ENCODE assay signal across 36 mouse cellular contexts in genomic region chr9:15095206-15095605, GRCm38 (mm10). TPM values are rescaled to one million over a fixed set of nuclear protein-coding genes. Genes with fewer than 3 reads are reported as not detected.
DNase-seq lines count a peak whose midpoint lies in the region; ATAC-seq and TF ChIP-seq lines count a peak whose summit lies in the region.
"Had no signal": no experiment of that assay in that cellular context is flagged by ENCODE, and none has a peak within 500 bp of the region (broad histone marks: within the 10 kb centered on the region; RNA-seq: fewer than 3 reads in every experiment).

No protein-coding gene starts in this region.

- peak; percentile 41 for DNase-seq in MEL (ENCODE audit: low read depth, low spot score)
- DNase-seq in yolk sac, embryonic 10.5 days (ENCODE audit: low spot score): no peak
- DNase-seq in kidney, postnatal 36 days: no peak
- DNase-seq in left cerebral cortex, postnatal 10 days (ENCODE audit: extremely low spot score in 1 of 2, low spot score in 2 of 2): no peak
- DNase-seq: adrenal gland, postnatal 10 days; cerebellum, adult 8-10 months; cerebellum, postnatal 25 days; forebrain, postnatal 0 days; gastrocnemius, postnatal 14 days; heart, adult 11 months; heart, postnatal 36 days; kidney, adult 8-10 months; layer of hippocampus, adult 9-11 months; liver, postnatal 0 days; retina, postnatal 1 day; right cerebral cortex, postnatal 14 days; thymus, adult 18-20 months; thymus, postnatal 25 days had no signal

- no peak for TF ChIP-seq CTCF in MEL (IDR thresholded peaks at IDR 0.05 in 2 of 3, conservative IDR thresholded peaks at IDR 0.05 in 1 of 3; ENCODE audit: control insufficient read depth in 1 of 3, insufficient read depth in 1 of 3, low read depth in 2 of 3, low read length in 3 of 3, poor library complexity in 1 of 3, severe bottlenecking in 1 of 3)

- intact Hi-C loops in left cerebral cortex, postnatal 10 days (cut with DNase I): no loop called here

- no peaks in the 10 kb centered on the region for H3K36me3 ChIP-seq in megakaryocyte, embryonic 14.5 days (replicated peaks; ENCODE audit: low read length)
- H3K36me3 ChIP-seq in MEL (ENCODE audit: control insufficient read depth in 1 of 2, insufficient read depth in 2 of 2, low read length in 2 of 2): no peaks in the 10 kb centered on the region
- H3K36me3 ChIP-seq: embryonic facial prominence, embryonic 10.5 days; embryonic facial prominence, embryonic 15.5 days; forebrain, embryonic 12.5 days; hindbrain, embryonic 12.5 days; liver, embryonic 12.5 days; midbrain, embryonic 12.5 days; neural tube, embryonic 15.5 days had no signal

- peak overlapping the region; percentile 62 for H3K4me3 ChIP-seq in megakaryocyte, embryonic 14.5 days (replicated peaks)
- H3K4me3 ChIP-seq in MEL (ENCODE audit: control insufficient read depth in 1 of 2, insufficient read depth in 1 of 2, low read depth in 2 of 2, low read length in 2 of 2): peak overlapping the region; percentile 50 to 70
- H3K4me3 ChIP-seq: embryonic facial prominence, embryonic 10.5 days; embryonic facial prominence, embryonic 15.5 days; forebrain, embryonic 12.5 days; hindbrain, embryonic 12.5 days; liver, embryonic 12.5 days; midbrain, embryonic 12.5 days; neural tube, embryonic 15.5 days had no signal

- ATAC-seq in megakaryocyte, adult 5-6 weeks (ENCODE audit: poor library complexity, severe bottlenecking): no peak
- peak; percentile 45 for ATAC-seq in megakaryocyte progenitor cell, adult 5-6 weeks (replicated peaks; ENCODE audit: poor library complexity)
- ATAC-seq: forebrain, postnatal 0 days; hindbrain, postnatal 0 days; intestine, embryonic 16.5 days; liver, embryonic 12.5 days; liver, postnatal 0 days; lung, postnatal 0 days had no signal

- no peaks in the 10 kb centered on the region for H3K9me3 ChIP-seq in megakaryocyte, embryonic 14.5 days
- H3K9me3 ChIP-seq in MEL (replicated peaks; ENCODE audit: insufficient read depth, low read length): no peaks in the 10 kb centered on the region
- H3K9me3 ChIP-seq: embryonic facial prominence, embryonic 10.5 days; embryonic facial prominence, embryonic 15.5 days; forebrain, embryonic 12.5 days; hindbrain, embryonic 12.5 days; liver, embryonic 12.5 days; midbrain, embryonic 12.5 days; neural tube, embryonic 15.5 days had no signal

- 0 out of 4 replicates have a peak, but pooled peaks have one; percentile 15 to 42 for TF ChIP-seq EP300 in MEL (IDR thresholded peaks at IDR 0.05; ENCODE audit: low read depth in 1 of 2, low read length in 2 of 2)

- H3K27me3 ChIP-seq in megakaryocyte, embryonic 14.5 days (replicated peaks): peaks cover 12% of the 10 kb centered on the region
- H3K27me3 ChIP-seq in MEL (ENCODE audit: control insufficient read depth in 1 of 2, insufficient read depth in 2 of 2, low read length in 2 of 2): peaks cover 2 to 5% of the 10 kb centered on the region in 2 experiments; a peak in 3 of 4 replicates
- H3K27me3 ChIP-seq: embryonic facial prominence, embryonic 15.5 days; hindbrain, embryonic 12.5 days; midbrain, embryonic 12.5 days; neural tube, embryonic 15.5 days had no signal

- H3K4me1 ChIP-seq in megakaryocyte, embryonic 14.5 days: peaks cover 20% of the 10 kb centered on the region
- peaks cover 0 to 8% of the 10 kb centered on the region in 2 experiments; a peak in 3 of 4 replicates for H3K4me1 ChIP-seq in MEL (ENCODE audit: control insufficient read depth in 1 of 2, insufficient read depth in 2 of 2, low read length in 2 of 2)
- H3K4me1 ChIP-seq: embryonic facial prominence, embryonic 10.5 days; embryonic facial prominence, embryonic 15.5 days; forebrain, embryonic 12.5 days; hindbrain, embryonic 12.5 days; midbrain, embryonic 12.5 days; neural tube, embryonic 15.5 days had no signal

- TF ChIP-seq POLR2A in MEL (IDR thresholded peaks at IDR 0.05; ENCODE audit: control insufficient read depth in 1 of 2, insufficient read depth in 1 of 2, low read depth in 1 of 2, low read length in 2 of 2, poor library complexity in 1 of 2): no peak

- H3K27ac ChIP-seq in MEL (ENCODE audit: control insufficient read depth, low read depth, low read length): no peak overlapping the region
- H3K27ac ChIP-seq: embryonic facial prominence, embryonic 10.5 days; embryonic facial prominence, embryonic 15.5 days; forebrain, embryonic 12.5 days; hindbrain, embryonic 12.5 days; hindbrain, postnatal 0 days; kidney, postnatal 0 days; liver, embryonic 12.5 days; macrophage; midbrain, embryonic 12.5 days; neural tube, embryonic 15.5 days had no signal

- no peaks in the 10 kb centered on the region for H3K79me2 ChIP-seq in MEL (ENCODE audit: control insufficient read depth, insufficient read depth, low read length, poor library complexity)

- peak overlapping the region; percentile 5 for H3K9ac ChIP-seq in MEL (ENCODE audit: control insufficient read depth, low read depth, low read length, poor library complexity, severe bottlenecking)
- H3K9ac ChIP-seq: embryonic facial prominence, embryonic 15.5 days; forebrain, embryonic 12.5 days; forebrain, postnatal 0 days; hindbrain, embryonic 12.5 days; liver, embryonic 12.5 days; liver, postnatal 0 days; midbrain, embryonic 12.5 days; neural tube, embryonic 15.5 days had no signal

- no peak for TF ChIP-seq RAD21 in MEL (IDR thresholded peaks at IDR 0.05; ENCODE audit: low read depth, low read length)

TF ChIP-seq in MEL, 35 proteins besides CTCF, POLR2A, EP300 and RAD21:
- peak; percentile 41; the same call in 1 of the 2 replicates for TF ChIP-seq SIN3A (IDR thresholded peaks at IDR 0.05; ENCODE audit: low read length)
- no peak for TF ChIP-seq KAT2A (conservative IDR thresholded peaks at IDR 0.05; ENCODE audit: low read depth, low read length)
- 0 out of 2 replicates have a peak, but pooled peaks have one; percentile 31 for TF ChIP-seq TCF12 (IDR thresholded peaks at IDR 0.05; ENCODE audit: low read depth, low read length)
- TF ChIP-seq ETS1 (IDR thresholded peaks at IDR 0.05; ENCODE audit: low read depth, low read length): peak; percentile 56
- TF ChIP-seq MXI1 (IDR thresholded peaks at IDR 0.05; ENCODE audit: low read depth, low read length): peak; percentile 54; the same call in 1 of the 2 replicates

RNA-seq across cellular contexts. Expression of gene Hephl1, which starts 16.7 kb away (rescaled TPM):
- not detected in 2 replicates for polyA plus RNA-seq in megakaryocyte, embryonic 14.5 days (2012; ENCODE audit: insufficient read depth, low replicate concordance)
- not detected in 2 replicates for total RNA-seq in megakaryocyte, adult 5-6 weeks (2015)
- not detected in 2 replicates for total RNA-seq in megakaryocyte, adult 5-6 weeks (2017)
- not detected in 2 replicates for total RNA-seq in MEL (2012; rRNA removed)
- not detected for polyA plus RNA-seq in MEL (2012; ENCODE audit: insufficient read depth in 1 of 2, insufficient read length in 2 of 2, low read depth in 1 of 2, low replicate concordance in 2 of 2, missing spikeins in 1 of 2)
- not detected in 2 replicates for total RNA-seq in megakaryocyte progenitor cell, adult 5-6 weeks (2015)
- total RNA-seq in megakaryocyte progenitor cell, adult 5-6 weeks (2017): not detected in 2 replicates
- total RNA-seq in left cerebral cortex, postnatal 10 days (2021): not detected
- total RNA-seq: forebrain, postnatal 0 days; left cerebral cortex, postnatal 14 days had no signal
- polyA plus RNA-seq: embryonic facial prominence, embryonic 10.5 days; forebrain, embryonic 12.5 days; forebrain, postnatal 0 days; heart, embryonic 11.5 days; heart, embryonic 16.5 days; hindbrain, embryonic 12.5 days; hindbrain, postnatal 0 days; intestine, embryonic 16.5 days; kidney, postnatal 0 days; liver, embryonic 12.5 days; liver, postnatal 0 days; lung, postnatal 0 days; macrophage; midbrain, embryonic 12.5 days had no signal

RNA-seq across cellular contexts. Expression of gene Panx1, which starts 49.9 kb away (rescaled TPM):
- 13.0 and 18.4 TPM in 2 replicates for polyA plus RNA-seq in megakaryocyte, embryonic 14.5 days (2012; ENCODE audit: insufficient read depth, low replicate concordance)
- 13.9 and 15.1 TPM in 2 replicates for total RNA-seq in megakaryocyte, adult 5-6 weeks (2015)
- total RNA-seq in megakaryocyte, adult 5-6 weeks (2017): 10.2 and 11.5 TPM in 2 replicates
- total RNA-seq in MEL (2012; rRNA removed): 10.6 and 12.5 TPM in 2 replicates
- 10 to 100 TPM in 1 of 2 experiments, not detected in 1; 20.3 TPM for polyA plus RNA-seq in MEL (2012; ENCODE audit: insufficient read depth in 1 of 2, insufficient read length in 2 of 2, low read depth in 1 of 2, low replicate concordance in 2 of 2, missing spikeins in 1 of 2)
- 12.9 and 19.2 TPM in 2 replicates for total RNA-seq in megakaryocyte progenitor cell, adult 5-6 weeks (2015)
- total RNA-seq in megakaryocyte progenitor cell, adult 5-6 weeks (2017): 8.0 and 13.1 TPM in 2 replicates
- total RNA-seq in left cerebral cortex, postnatal 10 days (2021): 10 to 100 TPM; 63.5 to 70.4 TPM
